Mouse (Mus musculus) kidney, embryonic 14.5 days (tissue): ENCODE results near the gene C4b. TPM values are rescaled to one million over a fixed set of nuclear protein-coding genes. Genes with fewer than 3 reads are reported as not detected.
"Not testable (repeated sequence)": the region's sequence is repeated elsewhere in the genome, so short reads cannot be mapped to it uniquely, and the experiment has no call there.

Experiments used
- ATAC-seq: fragments of 200-750 bp; cut with Nextera tagmentation; 2 replicates; pipeline ENCODE4 v1.8.0; 2017; ENCODE audit warnings: moderate number of reproducible peaks, mild to moderate bottlenecking, moderate TSS enrichment, moderate library complexity; ENCODE audit not compliant: low FRiP score, low TSS enrichment
- H3K27ac ChIP-seq: fragments of 300-500 bp; sonication (generic); 2 replicates; pipeline ENCODE4 v1.5.1; 2014; ENCODE audit warnings: low read depth, mild to moderate bottlenecking, low read length, moderate library complexity, mixed read lengths
- H3K27me3 ChIP-seq: fragments of 300-500 bp; sonication (generic); 2 replicates; pipeline ENCODE4 v1.6.1; 2014; ENCODE audit warnings: mild to moderate bottlenecking, low read length; ENCODE audit not compliant: control insufficient read depth, insufficient read depth
- H3K36me3 ChIP-seq: fragments of 300-500 bp; sonication (generic); 2 replicates; pipeline ENCODE4 v1.6.1; 2014; ENCODE audit warnings: low read length, mixed read lengths; ENCODE audit not compliant: control insufficient read depth, insufficient read depth
- H3K4me1 ChIP-seq: fragments of 300-500 bp; sonication (generic); 2 replicates; pipeline ENCODE4 v1.6.1; 2014; ENCODE audit warnings: low read length, mixed read lengths; ENCODE audit not compliant: control insufficient read depth, insufficient read depth
- H3K4me2 ChIP-seq: fragments of 300-500 bp; sonication (generic); replicated peaks from 2 replicates; pipeline ENCODE4 v1.6.1; 2014; ENCODE audit warnings: low read depth, mild to moderate bottlenecking, low read length
- H3K4me3 ChIP-seq: fragments of 300-500 bp; sonication (generic); 2 replicates; pipeline ENCODE4 v1.5.1; 2014; ENCODE audit warnings: mild to moderate bottlenecking, low read length
- H3K9ac ChIP-seq: fragments of 300-500 bp; sonication (generic); 2 replicates; pipeline ENCODE4 v1.6.1; 2014; ENCODE audit warnings: low read depth, mild to moderate bottlenecking, low read length, moderate library complexity
- H3K9me3 ChIP-seq: fragments of 300-500 bp; sonication (generic); 2 replicates; pipeline ENCODE4 v1.6.1; 2016; ENCODE audit warnings: low read length; ENCODE audit not compliant: control insufficient read depth
- WGBS: fragments of 180-500 bp; shearing (Covaris S2); extraction: QIAGEN DNeasy Blood & Tissue Kit; methylation state at CpG from one replicate; pipeline ENCODE4 v1.1.7; 2014; 5-methylcytosine and 5-hydroxymethylcytosine counted together
- polyA plus RNA-seq: library from polyadenylated mRNA; unstranded; fragments of >200 nt; fragmentation: Nextera tagmentation; extraction: Ambion mirVana; gene quantifications from 2 replicates; pipeline ENCODE4 v1.2.1, GENCODE M21; 2014

C4b gene
- polyA plus RNA-seq, 1 experiment from 2014 or later: not detected

GRCm38 (mm10) chr17:34737466-34737865, 6.2 kb downstream of the C4b start:
- H3K4me3 ChIP-seq, H3K4me2 ChIP-seq, H3K27ac ChIP-seq, H3K9me3 ChIP-seq, H3K36me3 ChIP-seq, ATAC-seq, H3K27me3 ChIP-seq, H3K4me1 ChIP-seq, H3K9ac ChIP-seq: not testable (repeated sequence)
- WGBS: 85% methylated on average over 5 of the region's 5 CpGs

- WGBS: 77% methylated on average over 11 of the region's 12 CpGs
- not testable (repeated sequence) for H3K9ac ChIP-seq, H3K4me2 ChIP-seq, H3K4me3 ChIP-seq, ATAC-seq, H3K27me3 ChIP-seq, H3K9me3 ChIP-seq, H3K36me3 ChIP-seq, H3K27ac ChIP-seq, H3K4me1 ChIP-seq
Observed at GRCm38 (mm10) chr17:34729779-34730553, 13.7 kb downstream of the C4b start.

- H3K27ac ChIP-seq, H3K4me3 ChIP-seq, H3K27me3 ChIP-seq, H3K36me3 ChIP-seq, H3K9ac ChIP-seq, H3K9me3 ChIP-seq, H3K4me1 ChIP-seq, H3K4me2 ChIP-seq, ATAC-seq: not testable (repeated sequence)
- 74% methylated on average over 11 of the region's 11 CpGs for WGBS
Observed at GRCm38 (mm10) chr17:34729155-34729554, 14.5 kb downstream of the C4b start.

GRCm38 (mm10) chr17:34727887-34728286, 15.8 kb downstream of the C4b start:
- no peak overlapping the region for H3K4me2 ChIP-seq
- ATAC-seq: no peak
- H3K9ac ChIP-seq: no peak overlapping the region
- no peaks in the 10 kb centered on the region for H3K27me3 ChIP-seq
- H3K9me3 ChIP-seq: 0 out of 2 replicates have a peak, but pooled peaks cover 2% of the 10 kb centered on the region
- no peaks in the 10 kb centered on the region for H3K36me3 ChIP-seq
- H3K4me1 ChIP-seq: no peaks in the 10 kb centered on the region
- no peak overlapping the region for H3K4me3 ChIP-seq
- WGBS: 81% methylated on average over 2 of the region's 2 CpGs
- no peak overlapping the region for H3K27ac ChIP-seq

- Histone ChIP-seq H3K27ac (no peak overlapping the region), H3K4me2 (no peak overlapping the region), H3K4me3 (no peak overlapping the region), H3K4me1 (no peaks in the 10 kb centered on the region), H3K9ac (no peak overlapping the region), H3K27me3 (no peaks in the 10 kb centered on the region), H3K9me3 (0 out of 2 replicates have a peak, but pooled peaks cover 4% of the 10 kb centered on the region), H3K36me3 (no peaks in the 10 kb centered on the region)
- whole genome bisulfite sequencing: 79% methylated on average over 4 of the region's 4 CpGs
- ATAC-seq: no peak
Observed at GRCm38 (mm10) chr17:34723066-34723465, 20.6 kb downstream of the C4b start.

GRCm38 (mm10) chr17:34722238-34722637, 21.4 kb downstream of the C4b start:
- not testable (repeated sequence) for H3K4me1 ChIP-seq, H3K4me2 ChIP-seq, H3K27me3 ChIP-seq, ATAC-seq, H3K36me3 ChIP-seq, H3K27ac ChIP-seq, H3K9me3 ChIP-seq, H3K9ac ChIP-seq, H3K4me3 ChIP-seq
- 93% methylated on average over 1 of the region's 4 CpGs for WGBS

GRCm38 (mm10) chr17:34719886-34720285, 23.8 kb downstream of the C4b start:
- H3K9ac ChIP-seq, H3K4me3 ChIP-seq, ATAC-seq, H3K9me3 ChIP-seq, H3K36me3 ChIP-seq, H3K4me1 ChIP-seq, H3K27me3 ChIP-seq, H3K27ac ChIP-seq, H3K4me2 ChIP-seq: not testable (repeated sequence)
- WGBS: 92% methylated on average over 6 of the region's 8 CpGs

GRCm38 (mm10) chr17:34717401-34717800, 26.3 kb downstream of the C4b start:
- ATAC-seq: no peak
- Histone ChIP-seq H3K27me3 (no peaks in the 10 kb centered on the region), H3K4me3 (no peak overlapping the region), H3K36me3 (no peaks in the 10 kb centered on the region), H3K9ac (no peak overlapping the region), H3K9me3 (no peaks in the 10 kb centered on the region), H3K27ac (no peak overlapping the region), H3K4me2 (no peak overlapping the region), H3K4me1 (no peaks in the 10 kb centered on the region)
- WGBS: 81% methylated on average over 11 of the region's 11 CpGs

GRCm38 (mm10) chr17:34716247-34716646, 27.4 kb downstream of the C4b start:
- WGBS: 92% methylated on average over 15 of the region's 15 CpGs
- Histone ChIP-seq H3K27ac (no peak overlapping the region), H3K9me3 (no peaks in the 10 kb centered on the region), H3K4me1 (no peaks in the 10 kb centered on the region), H3K4me2 (no peak overlapping the region), H3K9ac (no peak overlapping the region), H3K36me3 (no peaks in the 10 kb centered on the region), H3K27me3 (no peaks in the 10 kb centered on the region), H3K4me3 (no peak overlapping the region)
- no peak for ATAC-seq
